Mouse (Mus musculus): ENCODE data around the gene Emilin2. TPM values are rescaled to one million over a fixed set of nuclear protein-coding genes. Genes with fewer than 3 reads are reported as not detected.

The Emilin2 gene
- total and polyA plus RNA-seq, 3 experiments: 37.2 to 43.5 (median 43.3) TPM

DNA sequence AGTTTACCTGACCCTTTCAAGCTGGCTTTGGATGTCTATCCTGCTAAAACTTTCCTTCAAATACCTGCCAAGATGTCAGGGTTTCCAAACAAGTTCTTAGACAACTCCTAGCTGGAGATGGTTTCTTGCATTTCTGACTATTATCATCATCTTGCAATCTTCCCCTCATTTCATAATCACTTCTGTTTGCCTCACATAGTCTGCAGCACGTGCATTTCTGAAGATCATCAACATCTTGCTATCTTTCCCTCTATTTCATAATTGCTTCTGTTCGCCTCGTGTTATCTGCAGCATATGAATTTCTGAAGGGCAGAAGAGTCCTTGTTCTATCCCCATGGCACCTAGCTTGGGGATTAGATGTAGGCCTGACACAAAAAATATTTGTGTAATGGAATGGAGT, 17.2 kb downstream of the Emilin2 start:
- Histone ChIP-seq H3K27ac (no peak overlapping the region), H3K4me3 (no peak overlapping the region), H3K36me3 (ENCODE audit: control insufficient read depth, insufficient read depth, low read length) (no peaks in the 10 kb centered on the region), H3K9ac (ENCODE audit: low read depth, low read length) (no peak overlapping the region), H3K79me2 (replicated peaks; ENCODE audit: control insufficient read depth, insufficient read depth, low read length) (no peaks in the 10 kb centered on the region; the same call in none of the 2 replicates), H3K27me3 (ENCODE audit: control insufficient read depth, insufficient read depth, low read length) (no peaks in the 10 kb centered on the region), H3K4me1 (ENCODE audit: control insufficient read depth, insufficient read depth, low read length) (peaks cover 4% of the 10 kb centered on the region)
- DNase-seq: no peak
- TF ChIP-seq POLR2A (IDR thresholded peaks at IDR 0.05; ENCODE audit: insufficient read depth, low read depth, low read length): no peak
- TF ChIP-seq EP300 (IDR thresholded peaks at IDR 0.05; ENCODE audit: insufficient read depth, low read depth, low read length): no peak
- TF ChIP-seq CTCF (IDR thresholded peaks at IDR 0.05): no peak
- intact Hi-C loops (cut with DNase I): no loop called here
- WGBS: 84% methylated on average over 3 of the region's 3 CpGs

DNA sequence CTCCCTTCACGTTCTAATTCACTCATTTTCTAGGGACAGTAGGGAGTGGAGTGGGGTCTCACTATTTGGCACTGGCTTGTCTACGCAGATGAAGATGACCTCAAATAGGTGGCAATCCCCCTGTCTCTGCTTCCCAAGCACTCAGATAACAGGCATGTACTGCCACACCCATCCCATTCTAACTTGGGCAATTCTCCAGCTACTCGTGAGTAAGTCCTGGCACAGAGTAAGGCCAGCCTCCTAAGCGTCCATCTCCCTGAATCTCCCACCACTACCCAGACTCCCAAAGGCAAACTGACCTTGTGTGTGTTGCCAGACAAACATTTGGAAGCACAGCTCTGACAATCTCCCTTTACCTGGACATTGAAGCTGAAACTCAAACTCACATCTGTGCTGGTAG, 18.9 kb downstream of the Emilin2 start:
- WGBS: 46% methylated on average over 4 of the region's 4 CpGs
- intact Hi-C loops (cut with DNase I): no loop called here
- TF ChIP-seq EP300 (IDR thresholded peaks at IDR 0.05; ENCODE audit: insufficient read depth, low read depth, low read length) (no peak), POLR2A (IDR thresholded peaks at IDR 0.05; ENCODE audit: insufficient read depth, low read depth, low read length) (no peak), CTCF (IDR thresholded peaks at IDR 0.05) (no peak)
- Histone ChIP-seq H3K27ac (no peak overlapping the region), H3K27me3 (ENCODE audit: control insufficient read depth, insufficient read depth, low read length) (no peaks in the 10 kb centered on the region), H3K4me1 (ENCODE audit: control insufficient read depth, insufficient read depth, low read length) (peaks cover 4% of the 10 kb centered on the region), H3K9ac (ENCODE audit: low read depth, low read length) (no peak overlapping the region), H3K36me3 (ENCODE audit: control insufficient read depth, insufficient read depth, low read length) (no peaks in the 10 kb centered on the region), H3K4me3 (no peak overlapping the region), H3K79me2 (replicated peaks; ENCODE audit: control insufficient read depth, insufficient read depth, low read length) (no peaks in the 10 kb centered on the region; the same call in none of the 2 replicates)
- DNase-seq: no peak

DNA sequence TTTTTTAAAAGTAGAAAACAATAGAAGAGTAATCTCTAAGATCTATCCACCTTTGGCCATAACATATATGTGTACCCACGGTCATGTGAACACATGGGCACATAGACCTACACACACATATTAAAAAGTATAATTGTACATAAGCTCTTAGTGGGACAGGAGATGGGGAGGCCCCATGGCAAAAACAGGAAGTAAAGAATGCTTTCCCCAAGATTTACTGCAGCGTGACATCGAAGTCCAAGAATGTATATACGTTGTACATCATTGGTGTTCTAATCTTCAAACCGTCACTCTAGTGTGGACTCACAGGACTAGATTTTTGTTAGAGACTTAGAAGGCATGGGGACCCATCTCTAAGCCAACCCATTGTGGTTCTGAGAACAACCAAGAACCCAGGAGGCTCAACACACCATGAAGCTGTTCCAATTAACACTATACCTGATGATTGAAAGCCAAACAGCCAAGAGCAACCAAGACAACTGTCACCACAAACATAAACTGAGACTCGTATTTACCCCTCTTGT, 19.8 kb downstream of the Emilin2 start:
- no peak for TF ChIP-seq POLR2A (IDR thresholded peaks at IDR 0.05; ENCODE audit: insufficient read depth, low read depth, low read length)
- TF ChIP-seq EP300 (IDR thresholded peaks at IDR 0.05; ENCODE audit: insufficient read depth, low read depth, low read length): no peak
- no peak for TF ChIP-seq CTCF (IDR thresholded peaks at IDR 0.05)
- Histone ChIP-seq H3K27ac (no peak overlapping the region), H3K9ac (ENCODE audit: low read depth, low read length) (no peak overlapping the region)

DNA sequence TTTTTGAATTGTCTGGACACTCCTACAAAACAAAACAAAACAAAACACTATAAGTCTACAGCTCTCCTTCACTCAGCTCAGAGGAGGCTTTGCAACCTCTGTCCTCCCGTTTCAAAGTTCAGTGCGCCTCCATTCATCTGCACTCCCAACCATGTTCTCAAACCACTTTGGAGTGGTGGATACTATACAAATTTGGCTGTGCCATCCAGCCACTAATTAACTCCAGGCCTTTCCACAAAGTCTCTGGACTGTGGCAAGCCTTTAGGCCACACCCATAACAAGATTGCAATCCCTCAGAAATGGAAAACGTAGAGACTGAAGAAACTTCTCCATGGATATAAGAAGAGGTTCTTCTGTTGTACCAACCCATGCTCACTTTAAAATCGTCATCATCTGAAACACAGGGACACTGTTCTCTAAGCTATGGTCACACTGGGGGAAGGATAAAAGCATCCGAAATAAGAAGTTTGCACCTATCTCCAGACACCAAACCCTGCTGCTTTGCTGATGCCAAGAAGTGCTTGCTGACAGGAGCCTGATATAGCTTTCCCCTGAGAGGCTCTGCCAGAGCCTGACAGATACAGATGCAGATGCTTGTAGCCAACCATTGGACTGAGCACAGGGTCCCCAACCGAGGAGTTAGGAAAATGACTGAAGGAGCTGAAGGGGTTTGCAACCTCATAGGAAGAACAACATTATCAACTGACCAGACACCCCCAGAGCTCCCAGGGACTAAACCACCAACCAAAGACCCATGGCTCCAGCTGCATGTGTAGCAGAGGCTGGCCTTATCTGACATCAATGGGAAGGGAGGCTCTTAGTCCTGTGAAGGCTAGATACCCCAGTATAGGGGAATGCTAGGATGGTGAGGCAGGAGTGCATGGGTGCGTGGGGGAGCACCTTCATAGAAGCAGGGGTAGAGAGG, 21.0 kb downstream of the Emilin2 start:
- Histone ChIP-seq H3K27me3 (ENCODE audit: control insufficient read depth, insufficient read depth, low read length) (no peaks in the 10 kb centered on the region), H3K36me3 (ENCODE audit: control insufficient read depth, insufficient read depth, low read length) (no peaks in the 10 kb centered on the region), H3K9ac (ENCODE audit: low read depth, low read length) (no peak overlapping the region), H3K27ac (no peak overlapping the region; the same call in 1 of the 2 replicates), H3K79me2 (replicated peaks; ENCODE audit: control insufficient read depth, insufficient read depth, low read length) (no peaks in the 10 kb centered on the region; the same call in 1 of the 2 replicates), H3K4me1 (ENCODE audit: control insufficient read depth, insufficient read depth, low read length) (peaks cover 8% of the 10 kb centered on the region), H3K4me3 (no peak overlapping the region)
- WGBS: 53% methylated on average over 7 of the region's 7 CpGs
- intact Hi-C loops (cut with DNase I): no loop called here
- no peak for DNase-seq
- TF ChIP-seq EP300 (IDR thresholded peaks at IDR 0.05; ENCODE audit: insufficient read depth, low read depth, low read length): no peak
- TF ChIP-seq POLR2A (IDR thresholded peaks at IDR 0.05; ENCODE audit: insufficient read depth, low read depth, low read length): no peak
- TF ChIP-seq CTCF (IDR thresholded peaks at IDR 0.05): no peak

More for the DNA sequence above, 19.8 kb downstream of the Emilin2 start:
- 81% methylated on average over 6 of the region's 6 CpGs for WGBS
- H3K4me3 ChIP-seq: no peak overlapping the region
- no peaks in the 10 kb centered on the region for H3K27me3 ChIP-seq (ENCODE audit: control insufficient read depth, insufficient read depth, low read length)
- intact Hi-C loops (cut with DNase I): no loop called here
- peaks cover 5% of the 10 kb centered on the region for H3K4me1 ChIP-seq (ENCODE audit: control insufficient read depth, insufficient read depth, low read length)
- DNase-seq: no peak
- H3K79me2 ChIP-seq (replicated peaks; ENCODE audit: control insufficient read depth, insufficient read depth, low read length): no peaks in the 10 kb centered on the region; the same call in none of the 2 replicates
- H3K36me3 ChIP-seq (ENCODE audit: control insufficient read depth, insufficient read depth, low read length): no peaks in the 10 kb centered on the region

DNA sequence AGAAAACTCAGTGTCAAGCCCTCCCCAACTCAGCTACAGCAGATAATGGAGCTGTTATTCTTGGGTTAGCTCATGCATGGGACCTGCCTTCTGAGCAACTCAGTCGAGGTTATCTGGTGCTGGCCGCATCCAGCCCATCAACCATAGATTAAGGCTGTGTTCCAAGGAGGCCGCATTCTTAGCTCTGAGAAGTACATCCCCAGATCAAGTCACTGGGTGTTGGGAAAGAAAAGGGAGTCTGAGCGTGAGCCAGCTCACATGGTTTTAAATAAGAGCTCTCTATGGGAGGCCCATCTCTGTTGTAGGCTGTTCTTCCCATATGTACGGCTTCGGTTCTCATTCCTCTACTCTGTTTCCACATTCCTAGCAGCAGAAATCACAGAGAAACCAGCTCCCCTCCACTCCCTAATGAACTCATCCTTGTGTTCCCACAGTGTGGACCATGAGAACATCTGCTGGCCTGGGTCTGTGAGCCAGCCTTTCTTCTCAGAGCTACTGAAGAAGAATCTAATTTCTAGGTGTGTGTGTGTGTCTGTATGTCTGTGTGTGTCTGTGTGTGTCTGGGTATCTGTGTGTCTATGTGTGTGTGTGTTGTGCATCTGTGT, 22.1 kb downstream of the Emilin2 start:
- peaks cover 14% of the 10 kb centered on the region for H3K4me1 ChIP-seq (ENCODE audit: control insufficient read depth, insufficient read depth, low read length)
- no peak for TF ChIP-seq CTCF (IDR thresholded peaks at IDR 0.05)
- TF ChIP-seq POLR2A (IDR thresholded peaks at IDR 0.05; ENCODE audit: insufficient read depth, low read depth, low read length): no peak
- TF ChIP-seq EP300 (IDR thresholded peaks at IDR 0.05; ENCODE audit: insufficient read depth, low read depth, low read length): no peak
- 54% methylated on average over 6 of the region's 6 CpGs for WGBS

More for the DNA sequence above, 22.1 kb downstream of the Emilin2 start:
- intact Hi-C loops (cut with DNase I): no loop called here
- H3K9ac ChIP-seq (ENCODE audit: low read depth, low read length): no peak overlapping the region
- no peaks in the 10 kb centered on the region for H3K27me3 ChIP-seq (ENCODE audit: control insufficient read depth, insufficient read depth, low read length)
- no peak overlapping the region for H3K27ac ChIP-seq
- no peak overlapping the region for H3K4me3 ChIP-seq
- no peaks in the 10 kb centered on the region for H3K79me2 ChIP-seq (replicated peaks; ENCODE audit: control insufficient read depth, insufficient read depth, low read length)
- H3K36me3 ChIP-seq (ENCODE audit: control insufficient read depth, insufficient read depth, low read length): no peaks in the 10 kb centered on the region
- no peak for DNase-seq
